Mouse (Mus musculus): Measurements from ENCODE around the gene Svep1. TPM values are rescaled to one million over a fixed set of nuclear protein-coding genes. Genes with fewer than 3 reads are reported as not detected.

The Svep1 gene
- polyA plus RNA-seq, 1 experiment = 0.08 TPM

- Histone ChIP-seq H3K27me3 (ENCODE audit: control insufficient read depth, insufficient read depth, insufficient read length) (no peaks in the 10 kb centered on the region), H3K4me3 (no peak overlapping the region), H3ac (ENCODE audit: control insufficient read depth, insufficient read length) (no peak overlapping the region), H3K4me2 (ENCODE audit: low read depth) (no peak overlapping the region), H3K79me2 (ENCODE audit: control insufficient read depth, insufficient read depth) (no peaks in the 10 kb centered on the region), H3K36me3 (ENCODE audit: control insufficient read depth, insufficient read depth) (no peaks in the 10 kb centered on the region)
- no peak for TF ChIP-seq TCF12 (IDR thresholded peaks at IDR 0.05; ENCODE audit: insufficient read depth, poor library complexity, severe bottlenecking)
- TF ChIP-seq MYOD1 (IDR thresholded peaks at IDR 0.05; ENCODE audit: control insufficient read depth in 1 of 3, insufficient read length in 2 of 3, low read depth in 2 of 3) = no peak
- TF ChIP-seq E2F4 (IDR thresholded peaks at IDR 0.05; ENCODE audit: insufficient read depth) = no peak
Measured at GRCm38 (mm10) chr4:58240416-58240815, 33.8 kb upstream of the Svep1 start.

- Histone ChIP-seq H3K27me3 (ENCODE audit: control insufficient read depth, insufficient read depth, insufficient read length) (no peaks in the 10 kb centered on the region), H3K79me2 (ENCODE audit: control insufficient read depth, insufficient read depth) (no peaks in the 10 kb centered on the region), H3ac (ENCODE audit: control insufficient read depth, insufficient read length) (no peak overlapping the region), H3K36me3 (ENCODE audit: control insufficient read depth, insufficient read depth) (no peaks in the 10 kb centered on the region), H3K4me2 (ENCODE audit: low read depth) (no peak overlapping the region), H3K4me3 (no peak overlapping the region)
- TF ChIP-seq USF1 (IDR thresholded peaks at IDR 0.05; ENCODE audit: low read depth) (no peak), TCF12 (IDR thresholded peaks at IDR 0.05; ENCODE audit: insufficient read depth, poor library complexity, severe bottlenecking) (no peak), E2F4 (IDR thresholded peaks at IDR 0.05; ENCODE audit: insufficient read depth) (no peak), CEBPB (IDR thresholded peaks at IDR 0.05; ENCODE audit: insufficient read depth, poor library complexity, severe bottlenecking) (no peak), REST (IDR thresholded peaks at IDR 0.05; ENCODE audit: insufficient read depth, insufficient read length) (no peak), SRF (IDR thresholded peaks at IDR 0.05; ENCODE audit: control insufficient read depth, insufficient read length, low read depth) (no peak), TCF3 (IDR thresholded peaks at IDR 0.05; ENCODE audit: insufficient read length, low read depth) (no peak), POLR2A (IDR thresholded peaks at IDR 0.05; ENCODE audit: insufficient read length, low read depth) (no peak), MAX (IDR thresholded peaks at IDR 0.05; ENCODE audit: low read depth) (no peak), MYOD1 (IDR thresholded peaks at IDR 0.05; ENCODE audit: control insufficient read depth in 1 of 3, insufficient read length in 2 of 3, low read depth in 2 of 3) (no peak), POLR2AphosphoS2 (IDR thresholded peaks at IDR 0.05; ENCODE audit: insufficient read length, low read depth) (no peak)
Measured at GRCm38 (mm10) chr4:58235828-58236227, 29.2 kb upstream of the Svep1 start.

GRCm38 (mm10) chr4:58223499-58223898 is 16.8 kb upstream of the Svep1 start:
- Histone ChIP-seq H3K4me3 (no peak overlapping the region), H3K4me2 (ENCODE audit: low read depth) (no peak overlapping the region), H3K36me3 (ENCODE audit: control insufficient read depth, insufficient read depth) (no peaks in the 10 kb centered on the region), H3K79me2 (ENCODE audit: control insufficient read depth, insufficient read depth) (no peaks in the 10 kb centered on the region), H3K27me3 (ENCODE audit: control insufficient read depth, insufficient read depth, insufficient read length) (no peaks in the 10 kb centered on the region), H3ac (ENCODE audit: control insufficient read depth, insufficient read length) (no peak overlapping the region)
- TF ChIP-seq MAX (IDR thresholded peaks at IDR 0.05; ENCODE audit: low read depth) = no peak

DNA sequence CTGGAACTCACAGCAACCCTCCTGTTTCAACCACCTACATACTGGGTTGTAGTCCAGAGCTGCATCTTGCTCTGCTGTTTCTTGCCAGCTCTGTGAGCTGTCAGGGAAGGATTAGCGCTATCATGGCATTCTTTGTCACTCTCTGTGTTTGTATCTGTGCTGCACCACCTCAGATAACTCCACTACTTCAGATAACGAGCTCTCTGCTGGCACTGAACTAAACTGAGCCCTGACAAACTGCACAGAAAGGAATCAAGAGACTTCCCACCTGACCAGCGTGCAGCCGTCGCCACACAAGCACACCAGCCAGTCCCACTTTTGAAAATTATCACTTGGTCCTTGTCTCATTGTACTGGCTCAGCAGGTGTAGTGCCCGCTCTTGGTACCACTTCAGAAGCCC is 4.7 kb upstream of the Svep1 start:
- TF ChIP-seq POLR2AphosphoS2 (IDR thresholded peaks at IDR 0.05; ENCODE audit: insufficient read length, low read depth) = no peak
- no peak for TF ChIP-seq TCF12 (IDR thresholded peaks at IDR 0.05; ENCODE audit: insufficient read depth, poor library complexity, severe bottlenecking)
- TF ChIP-seq MYOG (IDR thresholded peaks at IDR 0.05; ENCODE audit: control insufficient read depth in 1 of 3, insufficient read depth in 1 of 3, insufficient read length in 2 of 3, low read depth in 2 of 3) = no peak
- no peak for TF ChIP-seq POLR2A (IDR thresholded peaks at IDR 0.05; ENCODE audit: insufficient read length, low read depth)
- no peak for TF ChIP-seq REST (IDR thresholded peaks at IDR 0.05; ENCODE audit: insufficient read depth, insufficient read length)
- no peak for TF ChIP-seq E2F4 (IDR thresholded peaks at IDR 0.05; ENCODE audit: insufficient read depth)
- Histone ChIP-seq H3K4me2 (ENCODE audit: low read depth) (no peak overlapping the region), H3ac (ENCODE audit: control insufficient read depth, insufficient read length) (no peak overlapping the region)

GRCm38 (mm10) chr4:58210557-58211090 is 4.0 kb upstream of the Svep1 start:
- H3K27me3 ChIP-seq (ENCODE audit: control insufficient read depth, insufficient read depth, insufficient read length) = no peaks in the 10 kb centered on the region
- TF ChIP-seq CEBPB (IDR thresholded peaks at IDR 0.05; ENCODE audit: insufficient read depth, poor library complexity, severe bottlenecking) = no peak
- TF ChIP-seq MYOG (IDR thresholded peaks at IDR 0.05; ENCODE audit: control insufficient read depth in 1 of 3, insufficient read depth in 1 of 3, insufficient read length in 2 of 3, low read depth in 2 of 3) = no peak
- TF ChIP-seq TCF3 (IDR thresholded peaks at IDR 0.05; ENCODE audit: insufficient read length, low read depth) = no peak

More for the DNA sequence above, 4.7 kb upstream of the Svep1 start:
- Histone ChIP-seq H3K4me3 (no peak overlapping the region), H3K79me2 (ENCODE audit: control insufficient read depth, insufficient read depth) (no peaks in the 10 kb centered on the region), H3K36me3 (ENCODE audit: control insufficient read depth, insufficient read depth) (no peaks in the 10 kb centered on the region), H3K27me3 (ENCODE audit: control insufficient read depth, insufficient read depth, insufficient read length) (no peaks in the 10 kb centered on the region)

GRCm38 (mm10) chr4:58205750-58206114 is 927 bp downstream of the Svep1 start:
- Histone ChIP-seq H3K79me2 (ENCODE audit: control insufficient read depth, insufficient read depth) (no peaks in the 10 kb centered on the region), H3ac (ENCODE audit: control insufficient read depth, insufficient read length) (peak overlapping the region; percentile 17), H3K27me3 (ENCODE audit: control insufficient read depth, insufficient read depth, insufficient read length) (no peaks in the 10 kb centered on the region), H3K4me2 (ENCODE audit: low read depth) (peak overlapping the region; percentile 72), H3K4me3 (peak overlapping the region; percentile 28), H3K36me3 (ENCODE audit: control insufficient read depth, insufficient read depth) (no peaks in the 10 kb centered on the region)
- TF ChIP-seq MYOG (IDR thresholded peaks at IDR 0.05; ENCODE audit: control insufficient read depth in 1 of 3, insufficient read depth in 1 of 3, insufficient read length in 2 of 3, low read depth in 2 of 3) (no peak), REST (IDR thresholded peaks at IDR 0.05; ENCODE audit: insufficient read depth, insufficient read length) (no peak), POLR2A (IDR thresholded peaks at IDR 0.05; ENCODE audit: insufficient read length, low read depth) (no peak), TCF3 (IDR thresholded peaks at IDR 0.05; ENCODE audit: insufficient read length, low read depth) (no peak), TCF12 (IDR thresholded peaks at IDR 0.05; ENCODE audit: insufficient read depth, poor library complexity, severe bottlenecking) (no peak), E2F4 (IDR thresholded peaks at IDR 0.05; ENCODE audit: insufficient read depth) (no peak), POLR2AphosphoS2 (IDR thresholded peaks at IDR 0.05; ENCODE audit: insufficient read length, low read depth) (no peak), MYOD1 (IDR thresholded peaks at IDR 0.05; ENCODE audit: control insufficient read depth in 1 of 3, insufficient read length in 2 of 3, low read depth in 2 of 3) (no peak), CEBPB (IDR thresholded peaks at IDR 0.05; ENCODE audit: insufficient read depth, poor library complexity, severe bottlenecking) (no peak)

More at GRCm38 (mm10) chr4:58210557-58211090, 4.0 kb upstream of the Svep1 start:
- H3ac ChIP-seq (ENCODE audit: control insufficient read depth, insufficient read length) = no peak overlapping the region
- no peaks in the 10 kb centered on the region for H3K36me3 ChIP-seq (ENCODE audit: control insufficient read depth, insufficient read depth)
- H3K4me3 ChIP-seq = no peak overlapping the region
- H3K4me2 ChIP-seq (ENCODE audit: low read depth) = no peak overlapping the region
- H3K79me2 ChIP-seq (ENCODE audit: control insufficient read depth, insufficient read depth) = no peaks in the 10 kb centered on the region
